Mouse (Mus musculus): ENCODE data around the gene Tab1.

DNA sequence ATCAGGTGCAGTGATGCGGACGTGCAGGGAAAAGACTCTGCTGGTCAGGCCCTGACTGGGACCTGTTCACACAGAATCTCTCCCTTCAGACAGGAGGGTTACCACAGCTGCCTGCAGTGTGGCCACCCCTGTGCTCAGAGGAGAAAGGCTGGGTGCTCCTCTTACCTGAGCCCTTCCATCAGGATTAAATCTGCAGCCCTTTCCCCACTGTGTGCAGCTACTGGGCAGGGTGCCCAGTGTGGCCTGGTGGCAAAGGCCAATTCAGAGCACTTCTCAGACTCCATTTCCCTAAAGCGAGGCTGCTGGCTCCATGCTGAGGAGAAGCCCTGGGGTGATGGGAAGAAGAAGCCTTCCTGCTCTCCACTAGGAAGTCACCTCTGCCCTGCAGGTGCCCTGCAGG lies 28.3 kb downstream of the Tab1 start:
- no peak for TF ChIP-seq CTCF (IDR thresholded peaks at IDR 0.05; ENCODE audit: control insufficient read depth, insufficient read depth, insufficient replicate concordance, low read depth, low read length)
- no peak for TF ChIP-seq POLR2A (IDR thresholded peaks at IDR 0.05; ENCODE audit: control insufficient read depth, low read depth, low read length)

Measured in testis, adult 2 months (tissue).